In genomic region chr5:64326427-64327181, GRCm38 (mm10) we compare ENCODE assay signal across 7 mouse cellular contexts.
DNase-seq lines count a peak whose midpoint lies in the region; ATAC-seq and TF ChIP-seq lines count a peak whose summit lies in the region.

No protein-coding gene starts in this region.

- peak; percentile 78 for ATAC-seq in lung, embryonic 14.5 days (ENCODE audit: insufficient read depth)
- peak; percentile 83 for ATAC-seq in stomach, postnatal 0 days (ENCODE audit: low FRiP score, low TSS enrichment)

- TF ChIP-seq EP300 in stomach, postnatal 0 days (optimal IDR thresholded peaks at IDR 0.05) = no peak

- no peaks in the 10 kb centered on the region for H3K9me3 ChIP-seq in heart, embryonic 10.5 days
- no peaks in the 10 kb centered on the region for H3K9me3 ChIP-seq in lung, embryonic 14.5 days (ENCODE audit: low read depth, low read length)
- H3K9me3 ChIP-seq in stomach, postnatal 0 days (ENCODE audit: control insufficient read depth, low read length) = no peaks in the 10 kb centered on the region

- H3K4me1 ChIP-seq in heart, embryonic 10.5 days = peaks cover 20% of the 10 kb centered on the region
- peaks cover 10% of the 10 kb centered on the region for H3K4me1 ChIP-seq in lung, embryonic 14.5 days (ENCODE audit: insufficient read depth)
- H3K4me1 ChIP-seq in stomach, postnatal 0 days (replicated peaks; ENCODE audit: control insufficient read depth, insufficient read depth) = peaks cover 5% of the 10 kb centered on the region

- no peak overlapping the region for H3K4me3 ChIP-seq in heart, embryonic 10.5 days
- H3K4me3 ChIP-seq in lung, embryonic 14.5 days (ENCODE audit: low read depth, low read length) = no peak overlapping the region
- H3K4me3 ChIP-seq in stomach, postnatal 0 days (ENCODE audit: low read depth, low read length) = no peak overlapping the region

- H3K27ac ChIP-seq in heart, embryonic 10.5 days = peak overlapping the region; percentile 31; the same call in 1 of the 2 replicates
- peak overlapping the region; percentile 60; the same call in 1 of the 2 replicates for H3K27ac ChIP-seq in lung, embryonic 14.5 days (ENCODE audit: low read depth)
- peak overlapping the region; percentile 72 for H3K27ac ChIP-seq in stomach, postnatal 0 days (replicated peaks)

- H3K4me2 ChIP-seq in lung, embryonic 14.5 days = no peak overlapping the region
- H3K4me2 ChIP-seq in stomach, postnatal 0 days (replicated peaks; ENCODE audit: low read depth) = no peak overlapping the region

- H3K27me3 ChIP-seq in heart, embryonic 10.5 days (ENCODE audit: insufficient read depth, poor library complexity, severe bottlenecking) = no peaks in the 10 kb centered on the region
- no peaks in the 10 kb centered on the region for H3K27me3 ChIP-seq in lung, embryonic 14.5 days (ENCODE audit: insufficient read depth, low read length)
- H3K27me3 ChIP-seq in stomach, postnatal 0 days (ENCODE audit: control insufficient read depth, insufficient read depth, low read length) = no peaks in the 10 kb centered on the region

- DNase-seq in adrenal gland, adult 2 months = peak; percentile 71
- DNase-seq in embryo, embryonic 11 days = peak; percentile 31
- no peak for DNase-seq in heart, embryonic 10.5 days (ENCODE audit: low spot score)
- DNase-seq in kidney, adult 8-10 months = peak; percentile 56 to 79
- DNase-seq in lung, embryonic 14.5 days = peak; percentile 33
- DNase-seq in stomach, postnatal 0 days (ENCODE audit: low spot score) = peak; percentile 65
- DNase-seq in frontal cortex, postnatal 25 days (ENCODE audit: low spot score in 2 of 2) = no peak

- WGBS in heart, embryonic 10.5 days = 73% methylated on average over 7 of the region's 7 CpGs
- WGBS in lung, embryonic 14.5 days = 65% methylated on average over 7 of the region's 7 CpGs
- WGBS in stomach, postnatal 0 days = 59% methylated on average over 7 of the region's 7 CpGs

- H3K9ac ChIP-seq in lung, embryonic 14.5 days = no peak overlapping the region; the same call in 1 of the 2 replicates
- no peak overlapping the region for H3K9ac ChIP-seq in stomach, postnatal 0 days (ENCODE audit: low read length)

- peaks cover 55% of the 10 kb centered on the region for H3K36me3 ChIP-seq in heart, embryonic 10.5 days
- H3K36me3 ChIP-seq in lung, embryonic 14.5 days (ENCODE audit: insufficient read depth) = peaks cover 48% of the 10 kb centered on the region
- peaks cover 2% of the 10 kb centered on the region; the same call in 1 of the 2 replicates for H3K36me3 ChIP-seq in stomach, postnatal 0 days (ENCODE audit: control insufficient read depth, insufficient read depth, low read length)

- no peak for TF ChIP-seq CTCF in lung, embryonic 14.5 days (IDR thresholded peaks at IDR 0.05; ENCODE audit: low read depth)
- no peak for TF ChIP-seq CTCF in stomach, postnatal 0 days (IDR thresholded peaks at IDR 0.05; ENCODE audit: low read depth)

Comparison
In these comparisons a context has a peak if more than half of its experiments do, and no peak if none do; other contexts are left out.
1. DNase-seq: peak in adrenal gland, adult 2 months (single experiment), embryo, embryonic 11 days (single experiment), kidney, adult 8-10 months (2 of 2), lung, embryonic 14.5 days (single experiment) and stomach, postnatal 0 days (single experiment); none in heart, embryonic 10.5 days (single experiment) and frontal cortex, postnatal 25 days (0 of 2).
2. Peak in every context shown above with its lines, with median percentiles within 50 percentile points of each other: H3K27ac ChIP-seq.